Mouse (Mus musculus) MEL (cell line): ENCODE data around the gene Rps6ka4. TPM values are rescaled to one million over a fixed set of nuclear protein-coding genes. Genes with fewer than 3 reads are reported as not detected.

Experiments used
- DNase-seq: peaks from one replicate; pipeline ENCODE4 v3.0.0; 2011; ENCODE audit warnings: low read depth, low spot score
- H3K27ac ChIP-seq: 2 replicates; pipeline ENCODE4 v1.5.1; 2012; ENCODE audit warnings: low read depth, mild to moderate bottlenecking, control low read depth, low read length, moderate library complexity; ENCODE audit not compliant: control insufficient read depth
- H3K27me3 ChIP-seq, 2 experiments: fragments of 150-350 bp in 1 of 2; sonication (generic) in 1 of 2; 2 replicates each; pipeline ENCODE4 v1.6.1; 2012; ENCODE audit warnings: low read length in 2 of 2, mild to moderate bottlenecking in 2 of 2, improper control_type of control experiment in 1 of 2, moderate library complexity in 1 of 2; ENCODE audit not compliant: insufficient read depth in 2 of 2, control insufficient read depth in 1 of 2
- H3K36me3 ChIP-seq, 2 experiments: 2 replicates each; pipeline ENCODE4 v1.6.1; 2012 to 2014; ENCODE audit warnings: low read length in 2 of 2, improper control_type of control experiment in 1 of 2, inconsistent platforms in 1 of 2, mild to moderate bottlenecking in 1 of 2; ENCODE audit not compliant: insufficient read depth in 2 of 2, control insufficient read depth in 1 of 2
- H3K4me1 ChIP-seq, 2 experiments: fragments of 150-350 bp in 1 of 2; sonication (generic) in 1 of 2; 2 replicates each; pipeline ENCODE4 v1.6.1; 2012; ENCODE audit warnings: low read length in 2 of 2, improper control_type of control experiment in 1 of 2, mild to moderate bottlenecking in 1 of 2; ENCODE audit not compliant: insufficient read depth in 2 of 2, control insufficient read depth in 1 of 2
- H3K4me3 ChIP-seq, 2 experiments: fragments of 150-350 bp in 1 of 2; sonication (generic) in 1 of 2; 2 replicates each; pipeline ENCODE4 v1.5.1; 2012; ENCODE audit warnings: low read depth in 2 of 2, low read length in 2 of 2, mild to moderate bottlenecking in 2 of 2, moderate library complexity in 2 of 2, control low read depth in 1 of 2, improper control_type of control experiment in 1 of 2; ENCODE audit not compliant: control insufficient read depth in 1 of 2, insufficient read depth in 1 of 2
- H3K79me2 ChIP-seq: 2 replicates; pipeline ENCODE4 v1.6.1; 2012; ENCODE audit warnings: mild to moderate bottlenecking, low read length, moderate library complexity; ENCODE audit not compliant: control insufficient read depth, poor library complexity, insufficient read depth
- H3K9ac ChIP-seq: 2 replicates; pipeline ENCODE4 v1.6.1; 2012; ENCODE audit warnings: low read depth, mild to moderate bottlenecking, control low read depth, low read length, moderate library complexity; ENCODE audit not compliant: control insufficient read depth, poor library complexity, severe bottlenecking
- H3K9me3 ChIP-seq: fragments of 150-350 bp; sonication (generic); replicated peaks from 2 replicates; pipeline ENCODE4 v1.6.1; 2012; ENCODE audit warnings: mild to moderate bottlenecking, low read length, improper control_type of control experiment, moderate library complexity; ENCODE audit not compliant: insufficient read depth
- CHD2 ChIP-seq: IDR thresholded peaks from 2 replicates; pipeline ENCODE4 v1.6.1; 2011; ENCODE audit warnings: low read length, improper control_type of control experiment
- CTCF ChIP-seq, 3 experiments: IDR thresholded peaks in 2 of 3; conservative IDR thresholded peaks in 1 of 3; 2 replicates each; pipeline ENCODE4 v1.5.1; 2011 to 2012; ENCODE audit warnings: low read length in 3 of 3, low read depth in 2 of 3, mild to moderate bottlenecking in 2 of 3, improper control_type of control experiment in 1 of 3, inconsistent platforms in 1 of 3, mixed read lengths in 1 of 3, moderate library complexity in 1 of 3; ENCODE audit not compliant: control insufficient read depth in 1 of 3, insufficient read depth in 1 of 3, poor library complexity in 1 of 3, severe bottlenecking in 1 of 3
- ELF1 ChIP-seq: IDR thresholded peaks from 2 replicates; pipeline ENCODE4 v1.6.1; 2014; ENCODE audit warnings: low read depth, mild to moderate bottlenecking, inconsistent platforms, low read length, improper control_type of control experiment, moderate library complexity
- ETS1 ChIP-seq: IDR thresholded peaks from 2 replicates; pipeline ENCODE4 v1.6.1; 2012; ENCODE audit warnings: low read depth, mild to moderate bottlenecking, inconsistent platforms, low read length, improper control_type of control experiment, moderate library complexity
- HCFC1 ChIP-seq: IDR thresholded peaks from 2 replicates; pipeline ENCODE4 v1.6.1; 2012; ENCODE audit warnings: low read depth, mild to moderate bottlenecking, inconsistent platforms, low read length, improper control_type of control experiment, moderate library complexity
- KAT2A ChIP-seq: conservative IDR thresholded peaks from 2 replicates; pipeline ENCODE4 v1.6.1; 2012; ENCODE audit warnings: low read depth, low read length, improper control_type of control experiment, inconsistent platforms
- MAFK ChIP-seq: IDR thresholded peaks from 2 replicates; pipeline ENCODE4 v1.6.1; 2011; ENCODE audit warnings: low read depth, mild to moderate bottlenecking, low read length, improper control_type of control experiment, borderline replicate concordance
- MAZ ChIP-seq: IDR thresholded peaks from 2 replicates; pipeline ENCODE4 v1.6.1; 2012; ENCODE audit warnings: low read depth, mild to moderate bottlenecking, inconsistent platforms, low read length, improper control_type of control experiment
- MYC ChIP-seq: IDR thresholded peaks from 2 replicates; pipeline ENCODE4 v1.6.1; 2011; ENCODE audit warnings: low read depth, mild to moderate bottlenecking, low read length, improper control_type of control experiment, moderate library complexity
- NRF1 ChIP-seq: IDR thresholded peaks from 2 replicates; pipeline ENCODE4 v1.6.1; 2014; ENCODE audit warnings: low read depth, mild to moderate bottlenecking, inconsistent platforms, low read length, improper control_type of control experiment, moderate library complexity; ENCODE audit not compliant: poor library complexity, insufficient read depth, severe bottlenecking
- RAD21 ChIP-seq: IDR thresholded peaks from 2 replicates; pipeline ENCODE4 v1.6.1; 2011; ENCODE audit warnings: mild to moderate bottlenecking, low read depth, low read length, improper control_type of control experiment
- SIN3A ChIP-seq: IDR thresholded peaks from 2 replicates; pipeline ENCODE4 v1.6.1; 2012; ENCODE audit warnings: low read length, improper control_type of control experiment, inconsistent platforms
- SMC3 ChIP-seq: IDR thresholded peaks from 2 replicates; pipeline ENCODE4 v1.6.1; 2011; ENCODE audit warnings: low read depth, low read length, improper control_type of control experiment
- TAL1 ChIP-seq: IDR thresholded peaks from 2 replicates; pipeline ENCODE4 v1.6.1; 2012; ENCODE audit warnings: mild to moderate bottlenecking, inconsistent platforms, low read length, moderate library complexity, mixed read lengths
- USF1 ChIP-seq: IDR thresholded peaks from 2 replicates; pipeline ENCODE4 v1.6.1; 2014; ENCODE audit warnings: low read depth, mild to moderate bottlenecking, inconsistent platforms, low read length, improper control_type of control experiment, moderate library complexity
- USF2 ChIP-seq, 2 experiments: IDR thresholded peaks; 2 replicates each; pipeline ENCODE4 v1.6.1; 2011 to 2012; ENCODE audit warnings: improper control_type of control experiment in 2 of 2, low read length in 2 of 2, borderline replicate concordance in 1 of 2, inconsistent platforms in 1 of 2, low read depth in 1 of 2, mild to moderate bottlenecking in 1 of 2; ENCODE audit not compliant: insufficient read depth in 1 of 2
- ZC3H11A ChIP-seq: IDR thresholded peaks from 2 replicates; pipeline ENCODE4 v1.6.1; 2012; ENCODE audit warnings: low read depth, mild to moderate bottlenecking, inconsistent platforms, low read length, improper control_type of control experiment
- ZKSCAN1 ChIP-seq: IDR thresholded peaks from 2 replicates; pipeline ENCODE4 v1.6.1; 2012; ENCODE audit warnings: low read depth, mild to moderate bottlenecking, inconsistent platforms, low read length, improper control_type of control experiment, moderate library complexity
- ZNF384 ChIP-seq: IDR thresholded peaks from 2 replicates; pipeline ENCODE4 v1.6.1; 2012; ENCODE audit warnings: low read depth, mild to moderate bottlenecking, inconsistent platforms, low read length, improper control_type of control experiment
- polyA plus RNA-seq, 2 experiments: library from polyadenylated mRNA; stranded (reverse) in 1 of 2; unstranded in 1 of 2; fragments of >175 nt in 1 of 2; fragments of >200 nt in 1 of 2; gene quantifications; 2 replicates each; pipeline versions ENCODE4 v1.2.1 to v1.2.4; 2012; ENCODE audit warnings: low replicate concordance in 2 of 2, low read depth in 1 of 2; ENCODE audit not compliant: insufficient read length in 2 of 2, insufficient read depth in 1 of 2, missing spikeins in 1 of 2
- total RNA-seq: library from RNA; depleted of rRNA; stranded (reverse); fragments of 300-350 nt; gene quantifications from 2 replicates; pipeline ENCODE4 v1.2.3, GENCODE M21; 2012

The Rps6ka4 gene
- total and polyA plus RNA-seq, 3 experiments, result 4.7 to 7.3 TPM; not detected in 1

GRCm38 (mm10) chr19:6829870-6830555, 10.4 kb downstream of the Rps6ka4 start:
- Histone ChIP-seq H3K36me3 (peaks cover 0 to 3% of the 10 kb centered on the region in 2 experiments; a peak in 3 of 4 replicates), H3K4me3 (no peak overlapping the region), H3K79me2 (no peaks in the 10 kb centered on the region), H3K4me1 (peaks cover 0 to 4% of the 10 kb centered on the region in 2 experiments; a peak in 1 of 4 replicates), H3K9me3 (no peaks in the 10 kb centered on the region), H3K9ac (no peak overlapping the region), H3K27ac (no peak overlapping the region), H3K27me3 (no peaks in the 10 kb centered on the region)
- TF ChIP-seq ELF1 (no peak), NRF1 (no peak), CTCF (IDR thresholded peaks at IDR 0.05 in 2 of 3, conservative IDR thresholded peaks at IDR 0.05 in 1 of 3; ENCODE audit: control insufficient read depth in 1 of 3, insufficient read depth in 1 of 3, low read depth in 2 of 3, low read length in 3 of 3, poor library complexity in 1 of 3, severe bottlenecking in 1 of 3) (no peak), SIN3A (no peak), MAFK (no peak), ZNF384 (no peak), HCFC1 (no peak), MYC (no peak), ETS1 (no peak), USF2 (IDR thresholded peaks at IDR 0.05; ENCODE audit: borderline replicate concordance in 1 of 2, insufficient read depth in 1 of 2, low read depth in 1 of 2, low read length in 2 of 2) (no peak), MAZ (no peak), TAL1 (no peak), ZC3H11A (no peak), USF1 (no peak), CHD2 (no peak), SMC3 (no peak), RAD21 (no peak), ZKSCAN1 (no peak)
- DNase-seq, result no peak

GRCm38 (mm10) chr19:6829069-6829468, 11.4 kb downstream of the Rps6ka4 start:
- Histone ChIP-seq H3K4me3 (no peak overlapping the region), H3K79me2 (no peaks in the 10 kb centered on the region), H3K9me3 (no peaks in the 10 kb centered on the region), H3K36me3 (peaks cover 0 to 3% of the 10 kb centered on the region in 2 experiments; a peak in 3 of 4 replicates), H3K27ac (no peak overlapping the region), H3K27me3 (no peaks in the 10 kb centered on the region)
- TF ChIP-seq CTCF (IDR thresholded peaks at IDR 0.05 in 2 of 3, conservative IDR thresholded peaks at IDR 0.05 in 1 of 3; ENCODE audit: control insufficient read depth in 1 of 3, insufficient read depth in 1 of 3, low read depth in 2 of 3, low read length in 3 of 3, poor library complexity in 1 of 3, severe bottlenecking in 1 of 3), result peak; percentile 22 to 49 (median 43); a peak in 5 of 6 replicates
- no peak for TF ChIP-seq KAT2A
- 0 out of 2 replicates have a peak, but pooled peaks have one; percentile 6 for TF ChIP-seq SMC3
- TF ChIP-seq RAD21, result peak; percentile 8
- TF ChIP-seq, all 39 proteins: peak for 3
- peak; percentile 30 for DNase-seq
- Histone ChIP-seq H3K9ac (no peak overlapping the region), H3K4me1 (peaks cover 0 to 4% of the 10 kb centered on the region in 2 experiments; a peak in 1 of 4 replicates)
